Mouse (Mus musculus) frontal cortex, postnatal 10 days (tissue): ENCODE measurements at regions not wholly inside any gene's neighbourhood (a gene's known extent, or its start where the extent isn't known, plus 50 kb on each side); places are given as distances from the start of the nearest gene placed in this dataset.

Source experiments
- DNase-seq, 2 experiments: peaks; one replicate each; pipeline ENCODE4 v3.0.0; 2022; ENCODE audit warnings: low spot score in 2 of 2, mixed read lengths in 1 of 2

DNA sequence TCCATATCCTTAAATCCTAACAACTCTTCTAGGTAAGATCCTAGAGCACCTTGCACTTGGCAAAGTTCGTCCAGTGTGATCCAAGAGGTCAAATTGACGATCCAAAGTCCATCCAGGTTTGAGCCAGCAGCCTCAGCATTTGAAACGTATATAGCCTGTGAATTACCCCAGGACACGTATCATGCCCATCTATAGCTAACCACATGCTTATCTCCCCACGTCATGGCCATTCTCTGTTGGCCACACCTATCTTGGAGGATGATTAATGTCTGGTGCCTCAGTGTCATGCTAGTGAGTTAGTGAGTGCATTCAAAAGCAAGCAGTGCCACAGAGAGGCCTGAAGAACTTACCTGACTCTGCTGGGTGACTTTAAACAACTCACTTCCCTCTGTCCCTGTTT lies 1521.9 kb upstream of the Gm6569 start:
- DNase-seq, result no peak

DNA sequence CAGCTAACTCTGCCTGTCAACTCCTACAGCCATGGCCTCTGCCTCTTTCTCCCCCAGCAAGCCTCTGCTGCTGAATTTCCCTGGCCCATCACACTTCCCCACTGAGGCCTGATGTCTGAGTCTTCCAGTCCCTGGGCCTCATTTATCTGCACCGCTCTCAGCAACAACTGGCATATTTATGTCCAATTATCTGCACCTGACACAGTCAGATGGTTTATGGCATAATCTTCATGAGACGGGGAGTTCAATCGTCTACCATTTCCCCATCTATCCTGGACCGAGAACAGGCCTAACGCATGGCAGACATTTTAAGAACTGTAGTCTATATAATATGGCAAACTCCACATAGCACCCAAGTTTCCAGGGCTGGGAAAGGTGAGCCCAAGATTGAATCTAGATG lies 1512.8 kb upstream of the Gm6569 start:
- DNase-seq, result no peak

GRCm38 (mm10) chr15:72322127-72322526 lies 1512.2 kb upstream of the Gm6569 start:
- DNase-seq, result no peak

DNA sequence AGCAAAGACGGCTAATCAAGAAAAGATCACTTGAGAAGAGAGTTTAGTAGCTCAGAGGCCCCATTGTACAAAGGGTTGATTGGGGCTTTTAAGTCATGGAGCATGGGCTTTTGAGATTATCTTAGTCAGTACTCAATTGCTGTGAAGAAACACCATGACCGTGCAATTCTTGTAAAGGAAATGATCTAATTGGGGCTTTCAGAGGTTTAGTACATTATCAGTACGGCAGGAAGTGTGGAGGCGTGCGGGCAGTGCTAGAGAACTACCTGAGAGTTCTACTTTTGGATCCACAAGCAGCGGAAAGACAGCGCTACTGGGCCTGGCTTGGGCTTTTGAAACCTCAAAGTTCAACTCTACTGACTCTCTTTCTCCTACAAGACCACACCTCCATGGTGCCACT lies 1511.2 kb upstream of the Gm6569 start:
- DNase-seq, result no peak

GRCm38 (mm10) chr15:72331262-72331661 lies 1503.1 kb upstream of the Gm6569 start:
- no peak for DNase-seq

- DNase-seq, result no peak
Measured at GRCm38 (mm10) chr15:72334497-72334896, 1499.9 kb upstream of the Gm6569 start.

DNA sequence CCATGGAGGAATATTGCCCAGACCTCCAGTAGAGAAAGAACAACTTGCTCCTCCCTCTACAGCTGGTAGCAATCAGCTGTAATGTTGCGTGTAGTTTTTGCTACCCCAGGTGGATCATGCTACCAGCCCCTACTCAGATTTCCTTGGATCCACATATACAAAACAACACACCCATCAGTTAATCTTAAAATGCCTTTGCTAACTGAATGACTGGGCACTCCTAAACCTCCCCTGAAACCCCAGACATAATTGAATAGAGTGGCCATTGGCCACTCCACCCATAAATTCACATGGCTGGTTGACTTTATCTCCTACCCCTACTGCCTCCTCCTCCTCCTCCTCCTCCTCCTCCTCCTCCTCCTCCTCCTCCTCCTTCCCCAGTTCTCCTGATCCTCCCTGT lies 1494.7 kb upstream of the Gm6569 start:
- DNase-seq, result no peak

DNA sequence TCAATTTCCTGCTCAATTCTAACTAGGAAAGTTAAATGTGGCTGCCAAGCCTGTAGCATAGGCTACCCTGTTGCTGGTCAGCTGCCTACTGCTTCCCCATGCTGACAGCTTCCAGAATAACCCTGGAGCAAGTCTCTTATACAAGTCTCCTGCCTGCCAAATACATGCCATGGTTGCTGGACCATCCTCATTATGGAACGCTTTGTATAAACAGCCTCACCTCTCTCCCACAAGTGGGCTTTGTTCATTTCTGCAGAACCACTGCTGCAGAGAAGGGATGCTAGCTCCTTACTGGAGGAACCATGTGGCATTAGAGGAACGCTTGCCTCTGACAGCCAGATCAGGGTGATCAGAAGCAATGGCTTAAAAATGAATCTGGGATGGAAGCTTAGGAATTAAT lies 1492.4 kb upstream of the Gm6569 start:
- no peak for DNase-seq

DNA sequence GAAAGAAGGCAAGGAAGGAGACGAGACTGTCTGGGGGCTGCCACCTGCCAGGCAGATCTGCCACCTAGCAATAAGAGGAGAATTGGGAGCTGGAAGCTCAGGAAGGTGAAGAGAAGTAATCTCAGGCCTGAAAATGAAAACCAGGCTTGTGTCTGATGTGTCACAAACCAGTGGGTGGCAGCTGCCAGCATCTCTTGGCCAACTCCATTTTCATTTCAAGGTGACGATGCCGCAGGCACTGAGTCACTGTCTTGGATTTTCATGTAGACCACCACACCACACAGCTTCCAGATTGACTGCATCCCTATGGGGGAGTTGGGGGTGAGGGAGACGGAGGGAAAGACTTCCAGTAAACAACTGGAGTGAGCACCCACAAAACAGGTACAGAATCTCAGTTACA lies 1491.9 kb upstream of the Gm6569 start:
- no peak for DNase-seq

DNA sequence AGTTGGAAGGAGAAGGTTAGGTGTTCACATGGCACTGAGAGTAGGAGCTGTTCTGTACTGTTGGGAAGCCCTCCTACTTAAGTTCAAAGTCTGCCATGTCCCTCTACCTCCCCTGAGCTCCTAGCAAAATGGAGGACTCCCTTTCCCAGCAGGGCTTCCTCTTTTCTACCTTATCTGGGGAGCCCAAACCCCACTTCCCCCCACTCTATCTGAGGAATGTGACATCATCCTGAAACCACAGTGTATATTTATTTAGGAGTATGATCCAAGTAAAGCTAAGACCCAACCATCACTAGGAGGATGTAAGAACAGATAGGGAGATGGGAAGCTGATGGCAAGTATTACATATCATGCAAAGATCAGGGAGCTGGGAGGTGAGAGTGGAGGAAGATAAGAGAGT lies 1490.6 kb upstream of the Gm6569 start:
- DNase-seq, result no peak

DNA sequence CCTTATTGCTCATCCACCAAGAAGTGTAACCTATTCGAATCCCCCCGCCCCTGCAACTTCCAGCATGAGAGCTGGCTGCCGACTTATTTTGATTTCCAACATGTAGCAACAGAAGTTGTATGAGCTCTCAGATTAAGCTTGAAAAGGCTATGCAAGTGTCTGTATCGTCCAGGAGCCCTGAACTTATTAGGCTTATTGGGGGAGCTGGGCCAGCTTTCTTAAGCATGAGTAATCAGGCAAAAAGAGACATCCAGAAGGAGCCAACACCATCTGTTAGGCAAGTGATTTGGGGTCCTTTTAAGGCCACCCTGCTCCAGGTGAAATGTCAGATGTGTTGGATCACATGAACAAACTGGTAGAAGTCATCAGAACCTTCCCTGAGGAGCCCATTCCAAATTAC lies 1481.0 kb upstream of the Gm6569 start:
- no peak for DNase-seq

DNA sequence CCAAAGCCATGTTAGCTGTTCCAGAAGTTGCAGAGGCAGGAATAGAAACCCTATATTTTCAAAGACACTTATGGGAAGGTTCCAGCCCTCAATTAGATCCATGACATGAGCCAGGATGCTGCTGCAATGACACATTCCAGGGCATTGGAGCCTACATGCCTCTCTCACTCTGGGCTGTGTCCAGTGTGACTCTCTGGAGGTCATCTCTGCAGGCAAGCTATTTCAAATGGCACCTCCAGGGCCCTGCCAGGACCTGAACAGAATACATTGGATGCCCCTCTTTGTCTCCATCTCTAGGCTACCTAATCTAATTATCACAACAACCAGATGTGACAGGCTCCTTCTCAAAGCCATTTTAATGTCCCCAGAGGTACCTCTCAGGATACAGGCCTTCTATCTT lies 1478.7 kb upstream of the Gm6569 start:
- DNase-seq, result no peak

DNA sequence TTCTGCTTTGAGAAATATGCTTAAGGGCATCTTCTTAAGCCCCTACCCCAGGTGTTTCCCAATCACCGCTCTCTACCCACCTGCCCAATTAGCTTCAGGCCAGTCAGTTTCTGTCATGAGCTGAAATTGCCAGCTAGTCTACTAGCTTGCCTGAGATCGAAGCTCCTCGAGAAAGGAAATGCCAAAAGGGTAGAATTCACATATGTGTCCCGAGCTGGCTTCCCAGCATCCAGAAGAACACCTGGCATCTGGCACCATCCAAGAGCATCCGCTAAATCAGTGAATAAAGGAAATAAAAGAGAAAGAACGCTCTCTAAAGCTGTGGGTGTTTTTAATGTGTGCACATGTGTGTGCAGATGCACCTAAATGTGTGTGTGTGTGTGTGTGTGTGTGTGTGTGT lies 1474.7 kb upstream of the Gm6569 start:
- no peak for DNase-seq

- peak in 1 of 2 experiments; percentile 29 for DNase-seq
Measured at GRCm38 (mm10) chr15:72360049-72360448, 1474.3 kb upstream of the Gm6569 start.

- no peak for DNase-seq
Measured at GRCm38 (mm10) chr15:72360463-72361030, 1473.8 kb upstream of the Gm6569 start.

DNA sequence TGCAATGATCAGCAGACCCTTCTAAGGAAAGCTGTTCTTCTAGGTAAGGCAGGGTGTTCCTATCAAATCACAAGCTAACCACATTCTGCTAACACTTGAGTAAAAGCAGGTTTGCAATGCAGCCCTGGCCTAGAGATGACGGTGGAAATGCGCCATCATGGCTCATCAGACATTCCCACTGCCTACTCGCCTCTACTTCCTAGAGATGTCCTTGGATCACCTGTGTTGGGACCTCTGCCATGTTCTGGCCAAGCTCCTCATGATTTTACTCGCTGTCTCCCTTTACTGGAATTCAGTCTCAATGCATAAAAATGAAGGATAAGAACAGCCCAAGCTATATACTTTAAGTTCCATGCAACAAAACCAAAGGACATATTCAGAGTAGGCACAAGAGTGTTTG lies 1461.3 kb upstream of the Gm6569 start:
- no peak for DNase-seq

DNA sequence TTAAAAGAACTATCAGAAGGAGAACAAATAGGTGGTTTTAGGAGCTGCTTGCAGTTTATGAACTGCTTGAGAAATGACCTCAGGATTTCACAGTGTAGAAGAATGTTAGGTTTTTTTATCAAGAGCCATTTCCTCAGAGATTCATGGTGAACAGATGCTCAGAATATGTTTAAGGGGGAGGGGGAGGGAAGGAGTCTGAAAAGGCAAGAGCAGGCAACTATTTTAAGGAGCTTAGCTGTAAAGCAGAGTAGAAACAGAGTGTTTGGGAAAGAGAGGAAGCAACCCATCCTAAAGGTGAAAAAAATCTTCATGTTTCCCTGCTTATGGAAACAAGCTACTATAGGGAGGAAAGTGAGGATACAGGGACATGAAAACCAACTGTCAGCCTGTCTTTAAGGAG lies 1457.2 kb upstream of the Gm6569 start:
- DNase-seq, result no peak

DNA sequence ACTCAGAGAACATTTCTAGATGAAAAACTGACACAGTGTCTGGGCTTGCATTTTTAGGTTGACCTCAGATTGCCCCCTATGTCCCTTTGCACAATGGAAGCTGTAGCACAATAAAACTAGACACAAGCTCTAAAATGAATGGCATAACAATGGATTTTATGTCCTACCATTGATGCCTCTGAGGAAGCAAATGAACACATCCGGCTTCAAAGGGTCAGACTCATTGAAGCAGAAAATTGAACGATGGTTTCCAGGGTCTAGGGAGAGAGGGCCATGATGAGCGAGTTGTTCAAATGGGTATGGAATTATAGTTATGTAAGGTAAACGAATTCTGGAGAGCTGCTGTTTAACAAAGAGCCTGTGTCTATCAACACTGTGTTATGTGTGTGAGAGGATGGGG lies 1455.1 kb upstream of the Gm6569 start:
- DNase-seq, result no peak

DNA sequence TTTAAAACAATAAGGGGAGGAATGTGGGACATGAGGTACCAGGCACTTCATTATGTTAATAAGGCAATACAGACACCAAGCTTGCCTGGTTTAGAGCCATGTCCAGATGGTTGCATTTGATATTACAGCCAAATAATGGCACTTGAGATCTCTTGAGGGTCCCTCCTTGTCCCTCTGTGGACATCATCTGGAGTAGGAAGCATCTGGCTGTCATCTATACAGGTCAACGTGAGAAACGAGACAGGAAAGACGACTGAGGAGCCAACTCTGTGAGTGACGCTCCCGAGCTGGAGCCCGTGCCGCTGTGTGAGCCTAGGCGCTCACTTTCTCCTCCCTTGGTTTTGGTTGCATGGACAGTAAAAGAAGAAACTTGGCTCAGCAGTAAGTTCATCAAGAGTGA lies 1453.2 kb upstream of the Gm6569 start:
- DNase-seq, result no peak

DNA sequence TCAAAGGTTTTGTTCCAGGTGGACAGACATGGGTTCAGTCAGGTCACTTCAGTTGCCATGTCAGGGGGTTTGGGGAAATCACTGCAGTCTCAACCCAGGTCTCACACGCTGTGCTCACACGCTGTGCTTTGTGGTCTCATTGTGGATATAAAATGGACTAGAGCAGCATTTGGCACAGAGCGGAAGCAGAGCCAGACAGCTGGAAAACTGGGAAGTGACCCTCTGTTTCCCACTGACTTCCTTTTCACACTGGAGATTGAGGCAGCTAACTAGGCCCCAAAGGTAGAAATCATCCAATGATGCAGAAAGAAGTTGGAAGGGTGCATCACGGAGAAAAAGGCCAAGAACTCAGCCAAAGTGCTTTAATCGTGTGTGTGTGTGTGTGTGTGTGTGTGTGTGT lies 1452.6 kb upstream of the Gm6569 start:
- no peak for DNase-seq

- DNase-seq, result no peak
Measured at GRCm38 (mm10) chr15:72382521-72382920, 1451.8 kb upstream of the Gm6569 start.

GRCm38 (mm10) chr15:72383062-72383461 lies 1451.3 kb upstream of the Gm6569 start:
- no peak for DNase-seq

GRCm38 (mm10) chr15:72383470-72383869 lies 1450.9 kb upstream of the Gm6569 start:
- DNase-seq, result no peak

DNA sequence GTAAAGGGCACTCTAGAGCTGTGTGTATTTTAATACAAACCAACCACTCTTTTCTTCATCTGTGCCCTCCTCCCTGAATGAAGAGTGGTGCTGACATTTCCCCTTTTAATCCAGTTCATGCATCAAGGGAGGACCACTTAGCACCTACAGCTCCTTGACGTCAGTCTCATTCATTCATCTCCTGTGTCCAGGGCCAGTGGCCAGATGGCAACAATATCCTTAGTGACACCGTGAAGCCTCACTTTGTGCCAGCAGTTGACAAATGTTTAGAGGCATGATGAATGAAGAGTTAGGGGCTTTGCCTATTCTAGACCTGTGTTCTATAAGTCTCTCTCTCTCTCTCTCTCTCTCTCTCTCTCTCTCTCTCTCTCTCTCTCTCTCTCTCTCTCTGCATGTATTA lies 1441.1 kb upstream of the Gm6569 start:
- DNase-seq, result no peak

GRCm38 (mm10) chr15:72411956-72412355 lies 1422.4 kb upstream of the Gm6569 start:
- peak in 1 of 2 experiments; percentile 28 for DNase-seq
